Mouse (Mus musculus) cerebellum, postnatal 25 days (tissue): ENCODE results near the gene Exoc3l2.
A peak's percentile ranks its signal among the peaks of the same experiment; 100 is the strongest.
"Not testable (repeated sequence)": the region's sequence is repeated elsewhere in the genome, so short reads cannot be mapped to it uniquely, and the experiment has no call there.

ENCODE experiments used
- DNase-seq, 2 experiments: peaks; one replicate each; pipeline ENCODE4 v3.0.0; 2021; ENCODE audit warnings: mixed read lengths in 2 of 2

Gene Exoc3l2

DNA sequence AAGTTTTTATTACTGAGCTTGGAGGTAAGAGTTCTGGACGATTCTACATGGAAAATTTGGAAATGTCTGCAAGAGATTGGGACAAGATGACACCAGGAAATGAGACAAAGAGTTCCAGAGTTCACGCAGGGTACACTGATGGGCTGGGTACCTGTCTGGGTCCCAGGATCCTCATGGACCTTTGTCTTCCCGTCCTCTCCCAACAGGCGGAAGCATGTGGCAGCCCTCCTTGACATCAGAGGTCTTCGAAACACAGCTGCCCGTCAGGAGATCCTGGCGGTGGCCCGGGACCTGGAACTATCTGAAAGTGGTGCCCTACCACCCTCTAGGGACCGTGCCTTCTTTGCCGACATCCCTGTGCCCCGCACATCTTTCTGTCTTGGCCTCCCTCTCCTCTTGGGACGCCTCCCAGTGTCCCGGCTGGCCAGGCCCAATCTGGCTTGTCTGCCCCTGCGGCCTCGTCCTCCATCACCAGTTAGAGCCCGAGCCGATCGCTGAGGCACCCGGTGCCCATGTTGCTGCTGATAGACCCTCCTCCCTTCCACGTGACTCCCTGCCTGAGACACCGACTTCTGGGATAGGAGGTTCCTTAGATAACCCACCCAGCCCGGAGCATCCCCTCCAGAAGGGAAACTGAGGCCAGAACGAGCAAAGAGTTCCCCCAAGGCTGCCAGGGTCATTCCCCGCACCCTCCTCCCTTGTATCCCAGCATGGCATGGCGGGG, 31.8 kb downstream of the Exoc3l2 start:
- DNase-seq, result no peak

DNA sequence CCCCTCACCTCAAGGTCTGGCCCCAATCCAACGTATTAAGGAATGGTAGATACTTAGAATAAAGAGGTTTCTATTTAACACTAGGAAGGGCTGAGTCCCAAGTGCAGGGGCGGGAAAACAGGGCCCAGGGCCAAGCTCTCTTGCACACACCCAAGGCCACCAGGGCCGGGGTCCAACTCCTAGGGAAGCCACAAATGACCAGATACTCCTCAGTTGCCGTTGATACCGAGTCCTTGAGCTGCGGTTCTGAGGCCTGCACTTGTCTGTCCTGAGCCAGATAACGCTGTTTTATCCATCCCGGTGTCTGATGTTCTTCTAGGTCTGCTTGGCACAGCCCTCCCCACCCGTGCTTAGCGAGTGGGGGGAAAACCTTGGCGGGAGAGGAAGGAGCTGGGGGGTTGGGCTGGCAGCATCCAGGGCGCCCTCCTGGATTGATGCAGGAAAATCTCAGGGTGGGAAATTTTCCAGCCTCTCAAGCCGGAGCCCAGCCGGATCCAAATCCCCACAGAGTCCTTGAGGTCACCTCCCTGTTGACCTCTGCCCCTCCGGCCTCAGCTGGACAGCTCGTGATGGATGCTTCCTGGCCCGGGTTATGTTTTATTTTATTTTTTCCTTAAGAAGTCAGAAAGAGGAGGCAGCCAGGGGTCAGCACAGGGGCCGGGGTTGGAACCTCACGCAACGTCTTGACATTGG, 32.5 kb downstream of the Exoc3l2 start:
- DNase-seq, result no peak

DNA sequence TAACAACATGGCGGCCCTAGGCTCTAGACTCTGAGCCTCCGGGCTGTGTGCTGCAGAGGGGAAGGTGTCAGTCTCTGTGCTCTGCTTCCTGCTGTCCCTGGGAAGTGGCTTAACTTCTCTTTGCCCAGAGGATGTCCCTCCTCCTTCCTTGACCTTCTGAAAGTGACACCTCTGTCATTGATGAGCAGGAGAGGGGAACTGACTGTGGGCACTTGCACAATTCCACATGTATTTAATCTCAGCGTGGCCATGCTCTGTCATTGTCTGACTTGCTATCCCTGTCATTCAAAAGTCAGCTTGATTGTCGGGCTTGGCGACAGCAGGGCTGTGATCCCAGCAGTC, 33.1 kb downstream of the Exoc3l2 start:
- no peak for DNase-seq

DNA sequence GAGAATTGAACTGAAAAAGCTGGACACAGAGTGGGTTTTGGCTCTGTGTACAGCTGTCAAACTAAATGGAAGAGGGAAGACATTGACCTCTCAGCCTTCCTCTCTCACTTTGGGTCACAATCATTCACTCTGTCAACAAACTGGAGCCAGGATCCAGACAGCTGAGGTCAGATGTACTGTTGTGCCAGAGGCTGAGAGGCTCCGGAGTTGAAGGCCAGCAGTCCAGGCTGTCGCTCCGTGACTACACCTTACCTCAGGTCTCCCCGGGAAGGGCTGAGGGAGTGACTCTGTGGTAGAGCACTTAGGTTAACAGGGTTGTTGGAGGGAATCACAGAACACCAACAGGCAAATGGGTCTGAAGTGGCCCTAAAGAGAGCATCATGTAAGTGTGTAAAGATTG, 35.2 kb downstream of the Exoc3l2 start:
- no peak for DNase-seq

DNA sequence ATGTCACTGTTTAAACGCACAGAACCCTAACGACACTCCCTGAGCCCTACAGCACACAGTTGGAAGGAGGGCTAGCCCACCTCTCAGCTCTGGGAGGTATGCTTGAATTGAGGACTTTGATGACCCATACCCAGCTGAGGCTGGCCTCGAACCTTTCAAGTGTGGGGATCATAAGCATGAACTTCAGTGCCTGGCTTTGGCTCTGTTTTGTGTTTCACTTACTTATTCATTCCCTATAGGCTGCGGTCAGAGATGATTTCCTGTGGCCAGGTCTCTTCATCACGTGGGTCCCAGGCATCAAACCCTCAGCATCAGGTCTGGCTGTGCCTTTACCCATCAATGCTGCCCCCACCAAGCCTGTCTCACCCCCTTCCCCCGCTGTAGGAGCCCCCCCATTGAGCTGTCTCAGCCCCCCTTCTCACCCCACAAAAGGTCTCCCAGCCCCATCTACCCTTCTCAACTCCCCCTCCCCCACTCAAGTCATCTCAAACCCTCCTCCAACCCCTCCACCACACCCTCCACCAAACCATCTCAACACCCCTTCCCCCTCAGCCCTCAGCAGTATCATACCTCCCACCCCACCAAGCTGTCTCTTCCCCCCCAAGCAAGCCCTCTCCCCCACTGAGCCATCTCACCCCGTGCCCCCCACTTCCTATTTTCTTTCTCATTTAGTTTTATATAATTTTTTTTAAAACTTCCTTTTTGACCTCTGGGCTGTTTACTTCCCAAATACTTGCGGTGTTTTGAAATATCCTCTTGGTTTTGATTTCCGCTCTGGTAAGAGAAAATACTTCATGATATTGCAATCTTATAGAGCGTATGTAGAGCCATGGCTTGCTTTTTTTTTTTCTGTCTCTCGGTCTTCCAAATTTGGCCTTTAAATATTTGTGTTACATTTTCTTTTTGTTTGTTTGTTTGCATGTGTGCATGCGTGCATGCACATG, 37.6 kb downstream of the Exoc3l2 start:
- no peak for DNase-seq

DNA sequence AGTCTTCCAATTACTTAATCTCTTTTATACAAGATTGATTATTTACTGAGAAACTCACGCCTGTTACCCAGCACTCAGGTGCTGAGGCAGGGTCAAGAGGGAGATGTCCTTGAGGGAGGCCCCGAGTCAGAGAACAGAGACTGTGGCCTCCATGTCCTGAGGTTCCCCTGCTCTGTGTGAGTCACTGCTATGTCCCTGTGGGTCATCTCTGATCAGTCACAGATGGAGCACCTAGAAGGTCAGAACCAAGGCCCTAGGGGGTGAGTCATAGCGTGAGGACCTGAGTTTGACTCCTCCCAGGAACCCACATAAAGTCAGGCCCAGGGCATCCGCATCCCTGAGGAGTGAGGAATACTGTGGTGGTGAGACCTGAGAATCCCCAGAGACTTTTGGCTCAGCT, 38.5 kb downstream of the Exoc3l2 start:
- DNase-seq, result no peak

GRCm38 (mm10) chr7:19503481-19504068, 40.4 kb downstream of the Exoc3l2 start:
- DNase-seq, result peak; percentile 69 to 79

DNA sequence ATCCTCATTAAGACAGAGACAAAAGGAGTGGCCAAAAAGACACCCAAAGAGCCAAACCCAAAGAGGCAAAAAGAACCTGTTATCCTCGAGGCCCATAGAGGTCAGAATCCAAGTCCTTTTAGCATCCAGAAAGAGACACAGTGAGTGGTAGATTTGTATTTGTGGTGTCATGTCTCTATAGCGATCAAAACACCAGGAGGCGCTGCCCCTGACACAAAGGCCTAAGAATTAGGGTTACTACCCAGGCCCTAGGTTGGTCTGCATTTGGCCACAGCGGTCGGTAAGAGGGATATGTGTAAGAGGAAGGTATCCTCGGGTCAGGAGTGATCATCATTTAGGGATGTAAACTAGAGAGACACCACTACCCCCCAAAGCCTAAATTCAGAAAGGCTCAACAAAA, 43.2 kb downstream of the Exoc3l2 start:
- no peak for DNase-seq

DNA sequence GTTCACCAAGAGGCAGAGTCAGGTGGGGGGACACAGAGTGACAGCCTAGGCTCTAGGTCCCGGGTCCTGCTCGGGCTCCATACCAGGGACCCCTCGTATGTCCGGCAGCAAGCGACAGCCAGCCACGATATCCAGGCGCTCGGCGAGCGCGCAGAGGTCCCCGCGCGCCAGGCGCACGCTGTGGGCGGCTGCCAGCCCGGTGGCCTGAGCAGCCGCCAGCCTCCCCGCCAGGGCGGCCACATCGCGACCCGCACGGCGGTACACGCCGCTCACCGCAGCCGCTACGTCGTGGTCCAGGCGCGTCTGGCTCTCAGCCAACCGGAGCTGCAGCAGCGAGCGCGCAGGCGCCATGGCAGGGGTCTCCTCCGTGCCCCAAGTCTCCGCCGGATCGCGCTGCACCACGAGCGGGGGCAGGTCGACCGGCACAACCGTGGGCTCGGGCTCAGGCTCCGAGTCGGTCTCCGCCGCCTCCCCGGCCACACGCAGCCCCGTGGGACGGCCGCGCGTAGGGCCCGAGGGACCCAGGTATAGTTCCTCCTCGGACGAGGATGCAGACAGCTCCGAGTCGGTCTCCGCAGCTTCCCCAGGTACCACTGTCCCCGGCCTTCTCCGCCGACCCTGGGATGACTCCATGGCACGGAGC, 44.0 kb downstream of the Exoc3l2 start:
- peak; percentile 42 to 65 for DNase-seq

DNA sequence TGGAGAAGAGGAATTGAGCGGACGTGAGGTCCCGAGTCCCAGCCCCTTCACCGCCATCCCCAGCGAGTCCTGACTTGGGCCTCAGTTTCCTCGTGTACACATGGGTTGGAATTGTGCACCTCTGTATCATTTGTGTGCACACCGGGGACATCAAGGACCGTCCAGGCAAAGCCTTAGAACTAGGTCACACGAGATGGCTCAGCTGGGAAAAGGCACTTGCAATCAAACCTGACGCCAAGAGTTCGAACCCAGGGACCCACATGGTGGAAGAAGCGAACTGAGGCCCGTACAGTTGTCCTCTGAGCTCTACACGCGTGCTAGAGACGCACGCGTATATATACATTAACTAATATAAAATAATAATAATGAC, 44.5 kb downstream of the Exoc3l2 start:
- no peak for DNase-seq

DNA sequence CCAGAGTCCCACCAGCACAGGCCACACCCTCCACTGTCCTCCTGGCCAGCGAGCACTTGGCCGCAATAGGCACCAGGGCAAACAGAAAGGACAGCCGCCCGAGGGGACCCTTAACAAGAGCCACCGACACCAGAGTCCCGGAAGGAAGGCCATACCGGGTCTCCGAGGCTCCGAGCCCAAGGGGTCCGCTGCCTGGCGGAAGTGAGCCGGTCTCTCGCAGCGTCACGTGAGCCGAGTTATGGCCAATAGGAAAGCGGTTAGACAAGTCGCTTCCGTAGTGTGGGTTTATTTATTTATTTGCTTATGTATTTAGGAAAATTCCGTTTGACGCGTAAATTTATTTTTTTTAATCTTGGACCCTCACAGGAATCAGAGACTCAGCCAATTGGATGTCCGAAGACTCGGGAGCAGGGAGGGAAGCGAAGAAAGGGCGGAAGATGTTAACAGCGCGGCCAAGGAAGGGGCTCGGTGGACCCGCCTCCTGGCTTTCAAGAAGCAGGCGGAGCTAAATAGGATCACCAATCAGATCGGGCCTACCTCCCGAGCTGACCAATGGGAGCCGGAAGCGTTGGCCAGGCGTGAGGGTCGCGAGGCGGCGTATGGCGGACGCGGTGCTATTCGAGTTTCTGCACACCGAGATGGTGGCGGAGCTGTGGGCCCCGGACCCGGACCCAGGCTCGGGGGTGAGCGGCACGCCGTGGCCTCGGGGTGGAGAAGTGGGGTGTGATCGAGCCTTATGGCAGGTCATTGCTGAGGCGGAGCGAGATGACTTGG, 45.2 kb downstream of the Exoc3l2 start, which contains the start of the genes Bloc1s3 and Trappc6a:
TSS of gene Bloc1s3 (minus strand) at position 218 of the 774 bp plus-strand sequence.
TSS of gene Trappc6a (plus strand) at position 246 of the 774 bp plus-strand sequence.
- peak; percentile 93 to 94 for DNase-seq

- no peak for DNase-seq
These were observed 45.9 kb downstream of the Exoc3l2 start for GRCm38 (mm10) chr7:19508924-19509568.

DNA sequence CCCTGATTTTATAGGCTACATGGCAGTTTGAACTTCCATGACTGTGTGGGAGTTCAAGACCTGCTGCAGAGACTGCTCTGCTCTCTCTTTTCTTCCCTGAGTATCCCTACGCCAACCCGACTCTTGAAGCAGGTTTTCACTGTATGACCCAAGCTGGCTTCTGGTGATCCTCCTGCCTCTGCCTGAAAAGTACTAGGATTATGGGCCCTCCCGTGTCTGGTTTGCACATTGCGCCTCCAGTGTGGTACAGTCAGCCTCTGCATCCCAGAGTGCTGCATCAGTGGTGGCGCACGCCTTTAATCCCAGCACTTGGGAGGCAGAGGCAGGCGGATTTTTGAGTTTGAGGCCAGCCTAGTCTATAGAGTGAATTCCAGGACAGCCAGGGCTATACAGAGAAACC, 46.7 kb downstream of the Exoc3l2 start:
- DNase-seq, result no peak

- DNase-seq, result not testable (repeated sequence)
These were observed 48.8 kb downstream of the Exoc3l2 start for GRCm38 (mm10) chr7:19511934-19512333.

- no peak for DNase-seq
These were observed 49.2 kb downstream of the Exoc3l2 start for GRCm38 (mm10) chr7:19512353-19512752.

DNA sequence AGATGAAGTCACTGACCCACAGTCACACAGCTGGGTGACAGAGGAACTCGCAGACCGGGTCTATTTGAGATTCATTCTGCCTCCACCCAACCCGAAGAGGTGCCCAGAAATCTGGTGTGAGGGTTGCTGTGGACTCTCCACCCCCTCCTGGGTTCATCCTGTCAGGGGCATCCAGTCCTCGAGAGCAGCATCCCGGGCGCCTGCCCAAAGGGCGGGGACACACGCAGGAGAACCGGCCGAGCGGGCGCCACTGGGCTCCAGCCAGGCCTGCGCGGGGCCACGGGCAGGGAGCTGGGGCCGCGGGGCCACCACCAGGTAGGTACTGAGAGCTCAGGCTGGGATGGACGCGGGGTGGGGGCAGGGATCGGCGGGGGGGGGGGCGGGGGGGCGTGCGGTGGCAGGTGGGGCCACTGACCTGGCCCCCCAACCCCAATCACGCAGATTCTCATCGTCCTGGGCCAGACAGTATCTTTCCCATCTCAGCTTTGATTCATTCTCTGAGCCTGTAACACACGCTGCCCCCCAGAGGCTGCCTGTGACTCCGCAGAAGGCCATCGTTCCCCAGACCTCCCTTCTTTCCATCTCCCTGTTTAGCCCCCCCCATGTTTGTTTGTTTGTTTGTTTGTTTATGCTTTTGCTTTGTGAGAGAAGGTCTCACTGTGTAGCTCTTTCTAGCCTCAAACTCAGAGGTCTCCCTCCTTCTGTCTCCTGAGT, 54.7 kb downstream of the Exoc3l2 start, which contains the start of gene Nkpd1:
TSS of gene Nkpd1 (plus strand) at position 187 of the 714 bp plus-strand sequence.
- peak; percentile 63 to 76 for DNase-seq

- no peak for DNase-seq
These were observed 56.9 kb downstream of the Exoc3l2 start for GRCm38 (mm10) chr7:19520032-19520431.

DNA sequence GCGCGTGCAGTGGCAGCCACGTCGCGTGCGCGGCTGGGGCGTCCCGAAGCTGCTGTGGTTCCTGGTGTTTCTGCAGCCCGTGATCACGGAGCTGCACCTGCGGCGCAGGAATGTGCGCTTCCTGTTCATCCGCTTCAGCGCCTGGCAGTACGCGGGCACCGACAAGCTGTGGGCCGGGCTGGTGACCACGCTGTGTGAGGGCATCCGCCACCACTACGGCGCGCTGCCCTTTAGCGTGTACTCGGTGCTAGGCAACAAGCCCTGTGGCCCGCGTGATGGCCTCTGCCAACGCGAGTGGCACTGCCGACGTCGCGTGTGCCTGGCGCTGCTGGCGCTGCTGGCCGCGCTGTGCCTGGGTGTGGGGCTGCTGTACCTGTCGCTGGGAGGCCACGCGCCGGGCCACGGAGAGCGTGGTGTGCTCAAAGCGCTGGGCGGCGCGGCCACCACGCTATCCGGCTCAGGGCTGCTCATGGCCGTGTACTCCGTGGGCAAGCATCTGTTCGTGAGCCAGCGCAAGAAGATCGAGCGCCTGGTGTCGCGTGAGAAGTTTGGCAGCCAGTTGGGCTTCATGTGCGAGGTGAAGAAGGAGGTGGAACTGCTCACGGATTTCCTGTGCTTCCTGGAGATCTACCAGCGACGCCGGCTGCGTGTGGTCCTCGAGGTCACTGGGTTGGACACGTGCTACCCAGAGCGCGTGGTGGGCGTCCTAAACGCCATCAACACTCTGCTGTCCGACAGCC, 60.1 kb downstream of the Exoc3l2 start:
- peak; percentile 14 to 40 for DNase-seq

DNA sequence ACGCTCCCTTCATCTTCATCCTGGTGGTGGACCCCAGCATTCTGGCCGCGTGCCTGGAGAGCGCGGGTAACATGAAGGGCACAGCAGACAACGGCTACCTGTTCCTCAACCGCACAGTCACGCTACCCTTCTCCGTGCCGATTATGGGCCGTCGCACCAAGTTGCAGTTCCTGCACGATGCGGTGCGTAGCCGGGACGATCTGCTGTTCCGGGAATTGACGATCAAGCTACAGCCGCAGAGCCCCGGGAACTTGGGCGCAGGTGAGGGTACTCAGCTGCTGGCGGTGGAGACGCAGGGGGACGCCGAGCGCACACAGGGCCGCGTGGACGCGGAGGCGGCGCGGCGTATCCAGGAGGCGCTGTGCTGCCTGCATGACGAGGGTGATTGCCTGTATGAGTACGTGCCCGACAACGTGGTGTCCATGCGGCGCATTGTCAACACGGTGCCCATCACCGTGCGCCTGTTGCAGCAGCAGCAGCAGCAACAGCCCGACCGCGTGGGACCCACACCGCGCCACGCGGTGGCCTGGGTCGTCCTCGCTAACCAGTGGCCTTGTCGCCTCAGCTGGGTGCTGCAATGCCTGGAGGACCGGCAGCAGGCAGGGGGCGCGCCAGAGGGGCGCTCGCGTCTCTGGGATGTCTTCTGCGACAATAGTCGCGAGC, 60.8 kb downstream of the Exoc3l2 start:
- peak; percentile 32 to 60 for DNase-seq
